Mouse (Mus musculus) left cerebral cortex, postnatal 4 days (tissue): ENCODE data around the gene Nr2c1. TPM values are rescaled to one million over a fixed set of nuclear protein-coding genes. Genes with fewer than 3 reads are reported as not detected.

ENCODE experiments used
- DNase-seq: peaks from one replicate; pipeline ENCODE4 v3.0.0-alpha.2; 2022
- intact Hi-C: fragments of 180-260 bp; cut with DNase I; formaldehyde crosslinking; loops from one replicate; pipeline ENCODE4 v1.15.1; 2025
- total RNA-seq, 2 experiments: library from RNA; stranded (reverse); gene quantifications; 2 replicates each; pipeline ENCODE4 v1.2.3; 2021

Nr2c1 gene
- total RNA-seq, 2 experiments from 2014 or later, result 8.2 to 8.6 TPM

GRCm38 (mm10) chr10:94134535-94135390, 13.1 kb upstream of the Nr2c1 start:
- intact Hi-C loops, result no loop called here
- DNase-seq, result no peak

DNA sequence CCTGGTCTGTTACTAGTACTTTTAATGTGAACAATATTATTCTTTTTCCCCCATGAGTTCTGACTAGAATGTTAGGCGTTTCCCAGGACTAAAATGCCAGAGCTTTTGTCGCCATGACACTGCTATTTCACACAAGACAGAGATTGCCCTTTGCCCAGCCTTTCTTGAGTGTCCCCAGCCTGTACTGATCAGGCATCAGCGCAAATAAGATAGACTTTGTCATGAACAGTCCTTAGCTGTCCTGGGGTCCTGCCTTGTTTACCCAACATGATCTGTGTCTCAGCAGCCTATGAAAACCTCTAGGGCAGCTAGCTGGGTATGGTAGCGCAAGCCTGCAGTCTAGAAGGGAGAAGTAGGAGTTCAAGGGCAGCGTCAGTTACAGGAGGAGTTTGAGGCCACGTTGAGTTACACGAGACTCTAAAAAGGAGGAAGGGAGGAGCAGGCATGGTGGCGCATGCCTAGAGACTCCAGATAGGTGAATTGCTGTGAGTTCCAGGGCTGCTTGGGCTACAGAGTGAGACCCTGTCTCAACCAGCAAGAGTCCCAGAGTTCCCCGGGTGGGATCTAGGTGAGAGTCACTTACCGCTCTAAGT, 8.8 kb upstream of the Nr2c1 start:
- no peak for DNase-seq
- intact Hi-C loops, result no loop called here

- intact Hi-C loops, result no loop called here
- DNase-seq, result no peak
Observed at GRCm38 (mm10) chr10:94140227-94140931, 7.4 kb upstream of the Nr2c1 start.

DNA sequence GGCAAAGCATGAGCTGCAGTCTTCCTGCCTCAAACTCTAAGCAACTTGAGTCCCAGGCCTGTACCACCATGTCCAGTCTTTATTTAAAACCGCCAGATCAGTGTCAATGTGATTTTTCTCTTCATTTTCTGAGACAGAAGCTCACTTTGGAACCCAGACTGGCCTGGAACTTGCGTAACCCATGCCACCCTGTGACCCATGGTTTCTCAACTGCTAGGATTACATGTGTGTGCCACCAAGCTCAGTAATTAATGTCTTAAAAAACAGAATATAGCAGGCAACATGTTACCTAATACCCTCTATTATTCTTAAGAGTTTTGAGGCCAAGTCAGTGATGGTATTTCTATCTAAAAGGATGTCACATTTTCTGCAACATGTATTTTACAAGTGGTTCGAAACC, 5.4 kb upstream of the Nr2c1 start:
- DNase-seq, result no peak
- intact Hi-C loops, result no loop called here

GRCm38 (mm10) chr10:94144581-94144980, 3.2 kb upstream of the Nr2c1 start:
- no peak for DNase-seq
- intact Hi-C loops, result no loop called here

DNA sequence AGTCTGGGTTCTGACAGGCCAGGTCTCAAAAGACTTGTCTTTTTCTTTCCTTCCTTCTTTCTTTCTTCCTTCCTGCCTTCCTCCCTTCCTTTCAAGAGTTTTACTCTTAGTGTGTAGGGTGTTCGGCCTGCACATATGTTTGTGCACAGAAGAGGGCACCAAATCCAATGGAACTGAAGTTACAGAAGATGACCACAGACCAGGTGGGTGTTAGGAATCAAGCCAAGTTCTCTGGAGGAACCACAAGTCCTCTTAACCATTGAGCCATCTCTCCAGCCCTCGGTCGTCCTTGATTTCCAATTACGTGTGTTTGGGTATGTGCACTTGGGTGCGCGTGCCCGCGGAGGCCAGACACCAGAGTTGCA, 450 bp upstream of the Nr2c1 start:
- intact Hi-C loops, result no loop called here
- no peak for DNase-seq

GRCm38 (mm10) chr10:94151488-94151887, 3.7 kb downstream of the Nr2c1 start:
- intact Hi-C loops, result no loop called here
- DNase-seq, result no peak

DNA sequence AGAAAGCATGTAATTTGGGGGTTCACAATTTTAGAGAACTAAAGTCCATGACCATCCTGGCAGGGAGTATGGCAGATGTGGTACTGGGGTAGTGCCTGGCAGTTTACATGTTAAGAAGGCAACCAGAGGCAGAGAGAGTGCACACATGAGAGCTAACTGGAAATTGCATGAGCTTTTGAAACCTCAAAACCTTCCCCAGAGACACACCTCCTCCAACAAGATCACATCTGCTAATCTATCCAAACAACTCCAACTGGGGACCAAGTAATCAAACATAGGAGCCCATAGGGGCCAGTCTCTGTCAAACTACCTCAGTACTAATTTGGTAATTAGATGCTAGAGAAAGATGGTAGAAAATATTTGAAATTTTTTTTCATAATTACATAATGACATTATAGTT, 6.0 kb downstream of the Nr2c1 start:
- intact Hi-C loops, result no loop called here
- DNase-seq, result no peak

GRCm38 (mm10) chr10:94158962-94159361, 11.1 kb downstream of the Nr2c1 start:
- intact Hi-C loops, result no loop called here
- no peak for DNase-seq

DNA sequence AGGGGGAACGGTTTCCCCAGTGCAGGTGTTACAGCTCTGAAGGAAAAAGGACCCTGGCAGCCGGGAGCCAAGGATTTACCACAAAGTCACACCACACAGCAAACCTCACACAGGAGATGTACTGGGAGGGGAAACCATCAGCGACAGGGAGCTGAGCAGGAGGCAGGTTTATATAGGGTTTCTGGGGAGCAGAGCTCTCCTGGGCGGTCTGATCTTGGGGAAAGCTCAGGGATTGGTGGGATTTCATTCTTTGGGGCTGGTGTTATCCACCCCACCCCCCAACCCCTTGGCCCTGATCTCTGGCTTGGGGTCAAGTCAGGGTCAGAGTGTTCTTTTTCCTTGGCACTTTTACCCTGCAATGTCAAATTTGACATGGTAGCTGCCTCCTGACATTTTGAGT, 11.6 kb downstream of the Nr2c1 start:
- DNase-seq, result no peak
- intact Hi-C loops, result no loop called here

GRCm38 (mm10) chr10:94161051-94161765, 13.4 kb downstream of the Nr2c1 start:
- no peak for DNase-seq
- intact Hi-C loops, result no loop called here

DNA sequence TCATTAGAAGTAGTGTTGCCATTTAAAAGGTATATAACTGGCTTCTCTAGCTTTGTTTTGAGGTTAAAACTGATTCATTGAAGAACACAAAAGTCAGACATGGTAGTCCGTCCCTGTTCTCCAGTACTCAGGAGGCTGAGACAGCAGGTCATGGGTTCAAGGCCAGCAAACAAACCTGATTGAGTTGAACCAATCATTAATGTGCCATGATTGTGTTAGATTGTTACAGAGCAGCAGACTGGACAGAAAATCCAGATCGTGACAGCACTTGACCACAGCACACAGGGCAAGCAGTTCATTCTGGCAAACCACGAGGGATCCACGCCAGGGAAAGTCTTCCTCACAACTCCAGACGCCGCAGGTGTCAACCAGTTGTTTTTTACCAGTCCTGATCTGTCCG, 14.2 kb downstream of the Nr2c1 start:
- DNase-seq, result no peak
- intact Hi-C loops, result no loop called here

GRCm38 (mm10) chr10:94164104-94164845, 16.5 kb downstream of the Nr2c1 start:
- intact Hi-C loops, result no loop called here
- no peak for DNase-seq

- intact Hi-C loops, result no loop called here
- DNase-seq, result no peak
Observed at GRCm38 (mm10) chr10:94165426-94165825, 17.6 kb downstream of the Nr2c1 start.

DNA sequence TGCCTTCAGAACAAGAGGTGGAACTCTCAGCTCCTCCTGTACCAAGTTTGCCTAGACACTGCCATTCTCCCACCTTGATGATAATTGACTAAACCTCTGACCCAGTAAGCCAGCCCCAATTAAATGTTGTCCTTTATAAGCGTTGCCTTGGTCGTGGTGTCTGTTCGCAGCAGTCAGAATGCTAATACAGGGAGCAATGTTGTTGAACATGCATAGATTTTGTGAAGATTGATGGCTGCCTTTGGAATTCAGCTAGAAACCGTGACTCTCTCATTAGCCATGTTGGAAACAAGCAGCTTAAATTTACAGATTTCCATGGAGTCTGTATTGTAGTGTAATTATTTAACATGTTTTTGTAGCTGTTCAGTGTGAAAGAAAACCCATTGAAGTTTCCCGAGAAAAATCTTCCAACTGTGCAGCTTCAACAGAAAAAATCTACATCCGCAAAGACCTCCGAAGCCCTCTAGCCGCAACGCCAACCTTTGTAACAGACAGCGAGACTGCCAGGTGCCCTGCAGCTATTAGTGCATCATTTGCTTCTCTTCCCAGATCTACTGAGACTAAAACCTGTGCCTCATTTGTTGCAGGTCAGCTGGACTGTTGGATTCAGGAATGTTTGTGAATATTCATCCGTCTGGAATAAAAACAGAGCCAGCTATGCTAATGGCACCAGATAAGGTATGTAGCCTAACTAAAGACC, 19.4 kb downstream of the Nr2c1 start:
- peak; percentile 36 for DNase-seq
- intact Hi-C loops, result no loop called here

GRCm38 (mm10) chr10:94171440-94172130, 23.8 kb downstream of the Nr2c1 start:
- intact Hi-C loops, result no loop called here
- DNase-seq, result no peak

- intact Hi-C loops, result no loop called here
- no peak for DNase-seq
Observed at GRCm38 (mm10) chr10:94172137-94172536, 24.3 kb downstream of the Nr2c1 start.

- DNase-seq, result no peak
- intact Hi-C loops, result no loop called here
Observed at GRCm38 (mm10) chr10:94172706-94173105, 24.9 kb downstream of the Nr2c1 start.

DNA sequence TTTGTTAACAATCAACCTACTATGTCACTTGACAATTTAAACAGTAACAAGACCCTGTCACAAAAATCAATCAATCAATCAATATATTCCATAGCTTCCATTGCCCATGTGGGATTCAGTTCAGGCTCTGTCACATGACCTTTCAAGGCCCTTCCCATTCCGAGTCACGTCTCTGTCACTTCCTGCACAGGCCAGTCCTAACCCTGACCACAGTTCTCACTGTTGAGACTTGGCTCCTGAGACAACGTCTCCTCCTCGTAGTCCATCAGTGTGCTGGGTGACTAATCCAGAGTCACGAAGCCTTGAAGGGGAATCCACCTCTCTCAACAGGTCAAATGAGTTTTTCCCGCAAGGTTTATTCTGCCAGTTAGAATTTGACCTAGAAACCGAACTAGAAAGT, 26.8 kb downstream of the Nr2c1 start:
- no peak for DNase-seq
- intact Hi-C loops, result no loop called here
